Mouse (Mus musculus) macrophage (primary cell): ENCODE results near the gene Mcm8. TPM values are rescaled to one million over a fixed set of nuclear protein-coding genes. Genes with fewer than 3 reads are reported as not detected.

Experiments
- H3K27ac ChIP-seq: fragments of 350-480 bp; formaldehyde crosslinking; 2 replicates; pipeline ENCODE4 v1.9.0; 2021
- H3K36me3 ChIP-seq: fragments of 350-480 bp; formaldehyde crosslinking; 2 replicates; pipeline ENCODE4 v1.9.0; 2021; ENCODE audit errors: inconsistent target
- H3K4me3 ChIP-seq: fragments of 350-480 bp; formaldehyde crosslinking; 2 replicates; pipeline ENCODE4 v1.9.0; 2021; ENCODE audit errors: inconsistent target
- H3K79me2 ChIP-seq: fragments of 350-480 bp; formaldehyde crosslinking; 2 replicates; pipeline ENCODE4 v1.9.0; 2021; ENCODE audit errors: inconsistent target
- WGBS: methylation state at CpG from one replicate; pipeline ENCODE4 v1.1.7; 2026; ENCODE audit warnings: inconsistent platforms; ENCODE audit not compliant: missing documents; 5-methylcytosine and 5-hydroxymethylcytosine counted together
- polyA plus RNA-seq: library from polyadenylated mRNA; stranded (reverse); fragments of 250-400 nt; gene quantifications from 3 replicates; pipeline ENCODE4 v1.2.4, GENCODE M21; 2018; ENCODE audit warnings: inconsistent platforms

The Mcm8 gene
- polyA plus RNA-seq, 1 experiment from 2014 or later: 1.5 TPM

DNA sequence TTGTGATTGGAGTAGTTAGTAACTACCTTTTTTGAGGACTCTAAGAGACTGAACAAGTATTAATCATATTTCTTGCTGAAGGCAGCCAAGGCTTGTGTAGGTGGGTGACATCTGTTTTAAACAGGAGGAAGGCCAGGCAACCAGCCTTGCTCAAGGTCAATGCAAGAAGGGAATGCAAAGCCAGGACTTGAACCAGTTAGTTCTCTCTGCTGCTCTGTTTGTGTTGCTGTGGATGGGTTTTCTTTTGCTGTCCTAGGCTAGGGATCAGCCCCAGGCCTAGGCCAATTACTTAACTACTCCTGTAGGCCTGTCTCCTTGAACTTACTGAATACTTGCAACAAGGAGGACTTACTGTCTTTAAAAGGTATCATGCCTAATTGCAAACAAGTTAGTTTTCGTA lies 37.1 kb downstream of the Mcm8 start:
- WGBS: 100% methylated on average over 1 of the region's 1 CpGs
- Histone ChIP-seq H3K79me2 (peaks cover 93% of the 10 kb centered on the region), H3K27ac (no peak overlapping the region), H3K36me3 (peaks cover 10% of the 10 kb centered on the region; the same call in 1 of the 2 replicates), H3K4me3 (no peak overlapping the region)

DNA sequence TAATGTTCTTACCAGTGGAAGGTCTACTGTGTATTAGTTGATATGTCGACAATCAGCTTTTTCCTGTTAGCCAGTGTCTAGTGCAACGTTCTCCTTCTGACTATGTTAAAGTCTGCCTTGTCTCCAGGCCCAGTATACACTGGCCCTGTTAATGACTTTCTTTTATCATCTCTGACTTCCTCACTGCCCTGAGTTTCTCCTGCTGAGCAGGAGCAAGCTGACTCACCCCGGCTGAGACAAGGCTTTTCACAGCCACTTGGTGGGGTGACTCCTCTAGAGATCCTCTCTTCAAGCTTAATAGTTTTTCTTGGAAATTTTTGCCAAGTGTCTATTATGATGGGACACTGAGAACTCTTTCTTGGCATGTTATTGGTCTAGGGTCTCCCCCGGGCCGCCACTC lies 40.4 kb downstream of the Mcm8 start:
- H3K27ac ChIP-seq: no peak overlapping the region
- 86% methylated on average over 5 of the region's 5 CpGs for WGBS
- H3K4me3 ChIP-seq: no peak overlapping the region
- H3K36me3 ChIP-seq: no peaks in the 10 kb centered on the region; the same call in 1 of the 2 replicates
- peaks cover 82% of the 10 kb centered on the region for H3K79me2 ChIP-seq

DNA sequence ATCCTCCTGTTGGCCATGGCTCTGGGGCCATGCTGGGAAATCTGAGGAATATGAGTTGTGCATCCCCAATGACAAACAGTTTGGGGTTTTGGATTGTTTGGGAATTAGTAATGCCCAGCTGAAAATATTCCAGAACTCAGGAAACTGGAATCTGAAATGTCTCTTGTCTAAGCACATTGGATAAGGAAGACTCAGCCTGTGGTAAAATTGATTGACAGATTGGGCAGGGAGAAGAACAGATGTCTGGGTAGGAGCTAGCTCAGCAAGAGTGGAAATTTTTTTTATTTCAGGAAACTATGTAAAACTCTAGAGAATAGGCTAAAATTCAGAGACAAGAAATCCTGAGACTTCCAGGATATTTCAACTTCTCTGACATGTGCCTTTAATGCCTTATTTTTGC lies 44.5 kb downstream of the Mcm8 start:
- peaks cover 10% of the 10 kb centered on the region; the same call in 1 of the 2 replicates for H3K36me3 ChIP-seq
- no peak overlapping the region for H3K4me3 ChIP-seq
- H3K79me2 ChIP-seq: peaks cover 41% of the 10 kb centered on the region
- H3K27ac ChIP-seq: no peak overlapping the region

DNA sequence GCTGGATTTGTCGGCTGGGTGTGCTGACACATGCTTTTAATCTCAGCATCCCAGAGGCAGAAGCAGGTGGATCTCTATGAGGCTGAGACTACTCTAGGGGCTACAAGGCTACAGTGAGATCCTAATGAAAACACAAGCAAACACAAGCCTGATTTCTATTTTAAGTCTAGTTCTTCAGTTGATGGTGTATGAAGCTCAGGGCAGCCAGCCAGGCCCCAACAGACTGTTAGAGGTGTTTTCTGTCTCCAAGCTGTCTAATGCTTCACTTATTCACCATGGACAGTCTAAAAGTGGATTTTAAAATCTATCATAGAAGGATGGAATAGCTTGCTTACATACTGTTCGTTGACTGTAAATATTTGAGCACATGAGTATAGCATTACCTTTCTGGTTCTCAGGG lies 45.5 kb downstream of the Mcm8 start:
- WGBS: 95% methylated on average over 2 of the region's 2 CpGs
- Histone ChIP-seq H3K27ac (no peak overlapping the region), H3K36me3 (peaks cover 19% of the 10 kb centered on the region), H3K79me2 (peaks cover 36% of the 10 kb centered on the region), H3K4me3 (no peak overlapping the region)

DNA sequence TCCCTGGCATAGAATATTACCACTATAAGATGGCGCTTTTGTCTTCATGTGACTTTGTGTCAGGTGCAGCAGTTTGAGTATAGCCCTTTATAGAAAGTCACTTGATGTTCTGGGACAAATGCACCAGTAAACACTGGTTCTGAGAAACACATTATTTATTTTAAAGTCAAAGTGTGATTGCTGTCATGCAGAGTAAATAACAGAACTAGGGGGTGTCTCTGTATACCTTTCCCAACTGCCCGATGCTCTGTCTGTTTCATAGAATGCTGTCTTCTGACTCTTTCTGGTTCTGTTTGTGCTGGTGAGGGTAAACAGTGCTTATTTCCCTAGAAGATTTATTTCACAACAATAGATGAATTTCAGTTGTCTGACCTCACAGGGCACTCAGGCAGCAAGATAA lies 47.4 kb downstream of the Mcm8 start:
- 100% methylated on average over 2 of the region's 2 CpGs for WGBS
- Histone ChIP-seq H3K36me3 (peaks cover 26% of the 10 kb centered on the region), H3K79me2 (peaks cover 17% of the 10 kb centered on the region), H3K4me3 (no peak overlapping the region), H3K27ac (no peak overlapping the region)

DNA sequence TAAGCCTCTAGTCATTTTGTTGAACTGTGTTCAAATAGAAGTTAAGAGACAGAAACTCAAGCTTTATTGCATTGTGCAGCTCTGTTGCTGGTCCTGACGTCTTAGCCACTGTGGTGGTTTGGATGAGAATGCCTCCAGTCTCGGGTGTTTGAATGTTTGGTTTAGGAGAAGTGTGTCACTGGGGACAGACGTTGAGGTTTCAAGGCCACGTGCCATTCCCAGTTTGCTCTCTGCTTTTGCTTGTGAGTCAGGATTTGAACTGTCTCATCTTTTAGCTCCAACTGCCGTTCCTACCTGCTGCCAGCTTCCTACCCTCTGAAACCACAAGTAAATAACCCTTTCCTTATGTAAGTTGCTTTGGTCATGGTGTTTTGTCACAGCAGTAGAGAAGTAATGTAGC lies 51.6 kb downstream of the Mcm8 start:
- WGBS: 31% methylated on average over 5 of the region's 5 CpGs
- Histone ChIP-seq H3K79me2 (no peaks in the 10 kb centered on the region), H3K27ac (no peak overlapping the region), H3K4me3 (no peak overlapping the region), H3K36me3 (peaks cover 26% of the 10 kb centered on the region)

DNA sequence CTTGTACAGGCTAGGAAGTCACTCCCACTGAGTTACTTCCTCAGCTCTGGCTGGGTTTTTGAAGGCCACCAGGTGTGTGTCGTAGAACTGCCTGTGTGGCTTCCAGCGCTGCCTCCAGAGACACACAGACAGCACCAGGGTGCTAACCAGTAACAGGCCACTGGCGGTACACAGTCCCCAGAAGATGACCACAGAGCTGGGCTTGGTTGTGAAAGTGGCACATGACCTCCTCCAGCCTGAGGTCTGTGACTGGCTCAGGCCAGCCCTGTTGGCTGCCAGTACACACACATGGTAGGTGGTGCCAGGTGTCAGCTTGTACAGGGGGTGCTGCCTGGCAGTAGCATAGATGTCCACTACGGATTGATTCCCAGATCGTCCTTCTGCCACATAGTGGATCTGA lies 53.7 kb downstream of the Mcm8 start:
- no peak overlapping the region for H3K4me3 ChIP-seq
- H3K36me3 ChIP-seq: peaks cover 19% of the 10 kb centered on the region

DNA sequence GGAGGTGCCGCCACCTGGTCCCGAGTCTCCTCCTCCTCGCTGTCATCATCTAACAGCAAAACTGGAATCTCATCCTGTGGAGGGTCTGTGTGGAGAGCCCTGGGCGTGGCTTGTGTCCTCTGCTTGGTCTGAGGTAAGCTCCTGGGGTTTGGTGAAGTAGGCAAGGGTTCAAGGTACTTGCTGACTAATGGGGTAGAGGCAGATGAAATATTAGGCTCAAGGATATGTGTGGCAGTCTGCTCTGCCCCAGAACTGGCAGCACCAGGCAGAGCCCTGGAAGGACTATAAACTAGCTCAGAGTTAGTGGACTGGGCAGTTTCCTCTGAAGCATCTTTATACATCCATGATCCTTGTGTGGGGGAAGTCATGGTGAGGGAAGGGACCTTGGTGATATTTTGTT lies 54.3 kb downstream of the Mcm8 start:
- no peak overlapping the region for H3K27ac ChIP-seq
- peaks cover 16% of the 10 kb centered on the region for H3K36me3 ChIP-seq
- no peaks in the 10 kb centered on the region for H3K79me2 ChIP-seq
- H3K4me3 ChIP-seq: no peak overlapping the region
- 98% methylated on average over 4 of the region's 4 CpGs for WGBS

More for the DNA sequence above, 53.7 kb downstream of the Mcm8 start:
- WGBS: 84% methylated on average over 5 of the region's 5 CpGs
- Histone ChIP-seq H3K27ac (no peak overlapping the region), H3K79me2 (no peaks in the 10 kb centered on the region)

DNA sequence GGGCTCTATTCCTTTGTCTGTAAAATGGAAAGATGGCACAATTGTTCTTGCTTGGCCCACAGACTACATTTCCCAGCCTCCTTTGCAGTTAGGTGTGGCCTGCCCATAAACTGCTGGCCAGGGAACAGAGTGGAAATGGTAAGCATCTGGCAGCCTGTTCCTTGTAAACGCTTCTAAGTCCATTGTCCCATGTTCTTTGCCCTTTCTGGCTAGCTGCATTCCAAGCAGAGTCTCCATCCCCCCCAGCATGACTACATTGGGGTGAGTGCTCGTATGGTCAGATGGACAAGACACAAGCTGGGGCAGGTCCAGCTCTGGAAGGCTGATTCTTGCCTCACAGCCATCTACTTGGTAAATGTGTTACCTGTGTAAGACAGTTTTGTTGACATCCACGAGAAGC lies 55.7 kb downstream of the Mcm8 start:
- Histone ChIP-seq H3K36me3 (0 out of 2 replicates have a peak, but pooled peaks cover 5% of the 10 kb centered on the region), H3K4me3 (no peak overlapping the region), H3K27ac (no peak overlapping the region), H3K79me2 (no peaks in the 10 kb centered on the region)
- 91% methylated on average over 3 of the region's 3 CpGs for WGBS

DNA sequence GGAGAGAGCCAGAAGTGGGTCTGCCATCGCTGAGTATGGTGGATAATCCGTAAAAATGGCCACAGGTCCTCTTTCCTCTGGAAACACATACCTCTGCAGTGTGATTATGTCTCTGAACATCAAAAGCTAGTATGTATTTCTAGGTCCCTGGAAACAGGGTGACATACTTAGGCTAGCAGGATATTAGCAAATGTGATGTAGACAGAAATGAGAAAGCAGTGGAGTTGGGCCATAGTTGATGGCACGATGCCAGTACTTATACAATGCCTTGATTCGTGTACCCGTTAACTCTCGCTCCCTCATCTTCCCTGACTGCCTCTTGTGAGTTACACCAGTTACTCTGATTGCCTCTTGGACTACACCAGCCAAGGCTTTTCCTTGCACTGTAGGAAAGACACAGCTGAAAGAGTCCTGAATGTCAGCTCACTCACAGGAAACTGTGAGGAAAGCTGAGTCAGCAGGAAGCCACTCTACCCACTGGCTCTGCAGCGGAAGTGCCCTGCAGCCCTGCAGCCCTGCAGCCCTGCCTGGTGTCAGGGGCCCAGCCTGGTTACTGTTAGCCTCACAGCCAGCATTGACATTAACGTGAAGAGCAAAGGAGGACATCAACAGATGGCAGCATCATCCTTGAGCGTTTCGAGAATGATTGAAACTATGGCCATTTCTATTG lies 57.9 kb downstream of the Mcm8 start:
- Histone ChIP-seq H3K27ac (peak overlapping the region; percentile 46), H3K79me2 (no peaks in the 10 kb centered on the region), H3K36me3 (no peaks in the 10 kb centered on the region), H3K4me3 (no peak overlapping the region)
- WGBS: 39% methylated on average over 10 of the region's 10 CpGs

DNA sequence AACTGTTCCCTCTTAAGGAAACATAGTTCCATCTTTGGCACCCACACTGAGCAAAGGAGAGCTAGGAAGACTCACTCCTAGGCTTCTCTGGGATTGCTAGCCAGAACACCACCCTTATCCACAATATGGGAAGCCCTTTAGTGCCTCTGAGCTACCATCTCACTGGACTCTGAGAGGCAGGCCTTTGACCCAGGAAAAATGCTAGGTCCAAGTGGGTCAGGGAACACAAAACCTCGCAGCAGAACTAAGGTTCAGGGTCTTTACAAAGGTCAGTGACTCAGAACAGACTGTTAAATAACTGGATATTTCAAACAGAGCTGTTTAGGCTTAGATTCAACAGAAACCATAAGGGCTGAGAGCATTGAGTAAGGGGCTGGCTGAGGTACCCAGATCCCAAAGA lies 61.0 kb downstream of the Mcm8 start:
- no peak overlapping the region for H3K27ac ChIP-seq
- no peak overlapping the region for H3K4me3 ChIP-seq
- no peaks in the 10 kb centered on the region for H3K79me2 ChIP-seq
- 90% methylated on average over 1 of the region's 1 CpGs for WGBS
- no peaks in the 10 kb centered on the region for H3K36me3 ChIP-seq

DNA sequence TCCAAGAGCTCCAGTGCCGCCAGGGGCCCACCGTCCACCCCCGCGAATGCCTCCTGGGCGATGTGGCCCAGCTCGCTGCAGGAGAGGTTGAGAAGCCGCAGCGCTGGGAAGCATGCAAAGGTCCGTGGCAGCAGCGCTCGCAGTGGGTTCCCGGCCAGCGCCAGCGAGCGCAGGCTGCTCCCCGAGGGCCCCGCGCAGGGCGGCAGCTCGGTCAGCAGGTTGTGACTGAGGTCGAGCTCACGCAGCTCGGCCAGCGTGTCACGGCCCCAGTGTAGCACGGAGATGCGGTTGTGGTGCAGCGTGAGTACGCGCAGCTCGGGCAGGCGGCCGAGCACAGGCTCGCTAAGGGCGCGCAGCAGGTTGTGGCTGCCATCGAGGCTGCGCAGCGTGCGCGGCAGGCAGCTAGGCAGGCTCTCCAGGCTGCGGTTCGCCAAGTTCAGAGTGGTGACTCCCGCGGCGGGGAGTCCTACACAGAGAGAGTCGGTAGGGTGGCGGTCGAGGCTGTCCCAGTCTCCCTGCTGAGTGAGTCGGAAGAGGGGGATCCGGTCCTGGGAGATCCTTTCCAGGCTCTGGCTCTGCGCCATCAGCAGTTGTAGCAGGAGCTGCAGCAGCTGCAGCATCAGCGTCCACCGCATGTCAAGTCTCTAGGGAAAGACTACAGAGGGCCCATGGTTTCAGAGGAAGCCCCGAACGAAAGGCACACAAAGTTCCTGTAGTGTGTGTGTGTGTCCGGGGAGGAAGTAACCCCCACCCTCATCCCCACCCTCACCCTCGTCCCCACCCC lies 63.5 kb downstream of the Mcm8 start:
- Histone ChIP-seq H3K79me2 (no peaks in the 10 kb centered on the region), H3K27ac (no peak overlapping the region), H3K36me3 (no peaks in the 10 kb centered on the region), H3K4me3 (no peak overlapping the region)
- WGBS: 1% methylated on average over 58 of the region's 58 CpGs

DNA sequence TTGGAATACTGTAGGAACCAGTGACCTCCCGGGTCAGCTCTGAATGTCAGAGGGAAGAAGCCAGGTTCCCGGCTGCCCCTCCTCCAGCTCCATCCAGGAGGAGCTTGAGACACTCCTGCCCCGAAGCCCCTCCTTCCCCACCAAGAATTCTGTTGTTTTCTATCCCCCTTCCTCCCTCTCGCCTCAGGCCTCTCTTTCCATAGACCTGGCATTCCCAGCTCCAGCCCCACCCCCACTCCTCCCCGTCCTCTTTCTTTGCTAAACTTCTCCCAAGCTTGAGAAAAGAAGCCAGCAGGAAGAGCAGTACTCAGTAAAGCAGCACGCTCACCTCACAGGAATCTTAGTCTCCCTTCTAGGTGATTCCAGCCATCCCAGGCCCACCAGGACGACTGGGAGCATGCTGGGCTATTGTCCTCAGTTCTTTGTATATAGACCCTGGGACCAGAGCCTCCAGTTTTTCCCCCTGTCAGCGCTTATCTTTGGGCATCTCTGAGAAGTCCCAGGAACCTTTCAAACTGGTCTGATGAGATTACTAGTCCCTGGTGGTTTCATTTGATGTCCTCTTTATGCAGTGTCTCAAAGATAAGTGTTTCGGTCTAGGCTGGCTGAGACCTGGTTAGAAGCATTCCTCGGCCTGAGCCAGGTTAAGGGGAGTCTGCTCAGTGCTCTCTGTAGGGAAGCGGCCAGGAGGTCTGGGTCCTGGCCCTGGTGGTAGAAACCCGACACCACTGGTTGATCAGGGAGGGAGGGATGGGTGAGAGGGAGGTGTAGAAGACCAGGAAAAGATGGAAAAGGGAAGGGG lies 65.1 kb downstream of the Mcm8 start, which contains the start of gene Lrrn4:
Gene Lrrn4 (minus strand): TSS at position 48 of the 802 bp plus-strand sequence.
- 80% methylated on average over 12 of the region's 12 CpGs for WGBS
- no peak within 1 kb of the TSS for H3K27ac ChIP-seq
- H3K36me3 ChIP-seq: no peaks in the 10 kb centered on the region
- no peak within 1 kb of the TSS for H3K4me3 ChIP-seq
- no peaks in the 10 kb centered on the region for H3K79me2 ChIP-seq

DNA sequence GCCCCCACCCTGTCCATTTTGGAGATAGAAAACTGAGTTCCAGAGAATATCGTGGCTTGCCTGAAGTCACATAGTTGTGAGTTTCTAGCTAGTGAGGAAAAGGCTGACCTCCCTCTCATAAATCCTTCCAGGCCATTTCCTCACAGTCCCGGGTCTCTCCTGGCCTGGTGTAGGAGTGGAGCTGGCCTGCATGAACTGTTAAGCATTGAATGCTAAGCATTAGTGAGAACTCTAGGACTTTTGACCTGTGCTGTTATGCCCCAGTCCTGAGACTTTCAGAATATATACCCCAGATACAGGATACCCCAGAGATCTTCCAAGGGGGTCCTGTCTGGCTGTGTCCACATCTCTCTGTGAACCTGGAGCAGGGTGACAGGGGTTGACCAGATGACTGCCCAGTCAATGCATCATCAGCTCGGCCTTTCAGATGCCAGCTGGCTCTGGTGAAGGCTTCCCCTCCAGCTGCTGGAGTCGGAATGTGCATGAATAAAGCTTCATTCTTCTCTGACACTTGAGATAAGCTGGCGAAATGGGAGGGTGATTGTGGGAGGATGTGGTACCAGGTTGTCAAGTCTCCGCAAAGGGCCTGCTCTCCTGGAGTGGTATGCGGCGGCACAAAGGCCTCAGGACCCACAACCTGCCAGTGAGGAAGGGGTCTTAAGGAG lies 68.5 kb downstream of the Mcm8 start:
- Histone ChIP-seq H3K36me3 (no peaks in the 10 kb centered on the region), H3K4me3 (no peak overlapping the region), H3K79me2 (no peaks in the 10 kb centered on the region), H3K27ac (no peak overlapping the region)
- 89% methylated on average over 8 of the region's 8 CpGs for WGBS
